Mouse (Mus musculus): Measurements from ENCODE around the gene Idua.
A peak's percentile ranks its signal among the peaks of the same experiment; 100 is the strongest.

Gene Idua

DNA sequence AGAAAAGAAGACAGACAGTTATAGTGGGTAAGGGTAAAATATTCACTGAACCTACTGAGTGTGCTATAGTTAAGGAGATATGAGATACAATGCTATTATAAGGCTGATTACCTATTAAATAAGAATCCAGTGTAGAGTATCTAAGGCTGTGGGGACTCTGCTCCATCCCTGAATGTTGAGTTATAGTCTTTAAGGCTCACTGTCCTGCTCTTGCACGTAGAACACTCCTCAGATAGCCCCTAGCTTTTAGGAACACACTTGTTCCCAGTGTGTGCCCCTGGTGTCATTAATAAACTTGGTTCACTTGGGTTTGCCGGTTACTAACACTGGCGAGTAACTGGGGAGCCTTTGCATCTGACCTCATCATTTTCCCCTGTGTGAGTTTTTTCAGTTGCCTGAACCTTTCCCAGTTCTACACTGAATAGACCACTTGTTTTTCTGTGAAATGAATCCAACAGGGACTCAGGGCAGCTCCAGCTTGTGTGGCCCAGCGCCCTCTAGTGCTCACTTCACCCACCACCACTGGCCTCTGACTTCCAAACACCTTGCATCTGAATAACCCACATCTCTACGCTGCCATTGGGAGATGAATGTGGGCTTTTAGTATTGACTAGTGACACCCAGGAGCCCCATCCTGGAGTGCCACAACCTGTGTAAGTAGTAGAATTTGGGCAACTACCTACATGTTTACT is 66.6 kb downstream of the Idua start:
- DNase-seq: peak; percentile 88

DNA sequence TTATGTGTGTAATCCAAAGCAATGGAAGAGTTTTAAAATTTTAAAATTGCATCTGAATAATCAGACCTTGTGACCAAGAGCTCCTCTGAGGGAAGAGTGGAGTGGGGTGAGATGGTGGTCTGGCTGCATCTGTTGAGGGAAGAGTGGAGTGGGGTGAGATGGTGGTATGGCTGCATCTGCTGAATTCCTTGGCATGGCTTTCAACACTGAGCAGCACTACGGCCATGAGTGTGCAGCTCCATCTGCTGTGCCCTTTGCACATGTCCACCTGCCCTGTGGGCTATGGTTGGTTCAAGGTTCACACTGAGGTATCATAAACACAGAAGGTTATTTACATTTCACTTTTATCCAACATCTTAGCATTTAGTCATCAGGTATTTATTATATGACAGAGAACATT is 67.3 kb downstream of the Idua start:
- DNase-seq: no peak
